Mouse (Mus musculus): ENCODE measurements around the gene BC030867.
"Not testable (repeated sequence)": the region's sequence is repeated elsewhere in the genome, so short reads cannot be mapped to it uniquely, and the experiment has no call there.

BC030867 gene

GRCm38 (mm10) chr11:102249351-102250090 lies 839 bp downstream of the BC030867 start:
- DNase-seq (ENCODE audit: low spot score in 2 of 2), result no peak

- peak in 1 of 2 experiments; percentile 50 for DNase-seq (ENCODE audit: low spot score in 2 of 2)
These were observed 8.8 kb downstream of the BC030867 start for GRCm38 (mm10) chr11:102257514-102257913.

- no peak for DNase-seq (ENCODE audit: low spot score in 2 of 2)
These were observed 9.4 kb downstream of the BC030867 start for GRCm38 (mm10) chr11:102258095-102258494.

- no peak for DNase-seq (ENCODE audit: low spot score in 2 of 2)
These were observed 9.8 kb downstream of the BC030867 start for GRCm38 (mm10) chr11:102258521-102258920.

- DNase-seq (ENCODE audit: low spot score in 2 of 2), result no peak
These were observed 14.5 kb downstream of the BC030867 start for GRCm38 (mm10) chr11:102263211-102263610.

- no peak for DNase-seq (ENCODE audit: low spot score in 2 of 2)
These were observed 17.1 kb downstream of the BC030867 start for GRCm38 (mm10) chr11:102265816-102266215.

GRCm38 (mm10) chr11:102266631-102267355 lies 18.1 kb downstream of the BC030867 start:
- no peak for DNase-seq (ENCODE audit: low spot score in 2 of 2)

- peak in 1 of 2 experiments; percentile 67 for DNase-seq (ENCODE audit: low spot score in 2 of 2)
These were observed 18.8 kb downstream of the BC030867 start for GRCm38 (mm10) chr11:102267480-102267879.

GRCm38 (mm10) chr11:102268520-102269244 lies 20.0 kb downstream of the BC030867 start, which contains the start of gene Asb16:
Asb16 (plus strand) TSS chr11:102268743.
- no peak for DNase-seq (ENCODE audit: low spot score in 2 of 2)

GRCm38 (mm10) chr11:102276411-102276915 lies 27.8 kb downstream of the BC030867 start:
- no peak for DNase-seq (ENCODE audit: low spot score in 2 of 2)

- DNase-seq (ENCODE audit: low spot score in 2 of 2), result no peak
These were observed 29.1 kb downstream of the BC030867 start for GRCm38 (mm10) chr11:102277754-102278153.

GRCm38 (mm10) chr11:102279595-102279994 lies 30.9 kb downstream of the BC030867 start:
- DNase-seq (ENCODE audit: low spot score in 2 of 2), result no peak

- not testable (repeated sequence) for DNase-seq (ENCODE audit: low spot score in 2 of 2)
These were observed 31.6 kb downstream of the BC030867 start for GRCm38 (mm10) chr11:102280267-102280666.

GRCm38 (mm10) chr11:102283922-102284321 lies 35.2 kb downstream of the BC030867 start:
- DNase-seq (ENCODE audit: low spot score in 2 of 2), result no peak

- peak; percentile 94 to 98 for DNase-seq (ENCODE audit: low spot score in 2 of 2)
These were observed 35.9 kb downstream of the BC030867 start, which contains the start of gene Tmub2 for GRCm38 (mm10) chr11:102284501-102285094. Tmub2 (plus strand) TSS chr11:102284931.

- no peak for DNase-seq (ENCODE audit: low spot score in 2 of 2)
These were observed 36.6 kb downstream of the BC030867 start for GRCm38 (mm10) chr11:102285095-102285834.

- no peak for DNase-seq (ENCODE audit: low spot score in 2 of 2)
These were observed 38.8 kb downstream of the BC030867 start for GRCm38 (mm10) chr11:102287485-102287884.

GRCm38 (mm10) chr11:102288027-102288804 lies 39.5 kb downstream of the BC030867 start:
- DNase-seq (ENCODE audit: low spot score in 2 of 2), result no peak

- DNase-seq (ENCODE audit: low spot score in 2 of 2), result no peak
These were observed 40.2 kb downstream of the BC030867 start for GRCm38 (mm10) chr11:102288913-102289312.

GRCm38 (mm10) chr11:102289511-102290100 lies 40.9 kb downstream of the BC030867 start:
- DNase-seq (ENCODE audit: low spot score in 2 of 2), result no peak

Data from spleen, postnatal 10 days (tissue).